Mouse (Mus musculus) heart, postnatal 0 days (tissue): ENCODE measurements at regions not wholly inside any gene's neighbourhood (a gene's known extent, or its start where the extent isn't known, plus 50 kb on each side); places are given as distances from the start of the nearest gene placed in this dataset.

Experiments
- CTCF ChIP-seq: IDR thresholded peaks from 2 replicates; pipeline ENCODE4 v1.5.1; 2016; ENCODE audit warnings: antibody characterized with exemption, control low read depth, low read depth
- EP300 ChIP-seq: IDR thresholded peaks from 2 replicates; pipeline ENCODE4 v1.6.1; 2016; ENCODE audit warnings: antibody characterized with exemption, low read depth

GRCm38 (mm10) chr16:62208191-62208590 is 578.4 kb downstream of the Nsun3 start:
- TF ChIP-seq EP300: no peak
- no peak for TF ChIP-seq CTCF
